Mouse (Mus musculus): ENCODE measurements around the gene Speer4c. TPM values are rescaled to one million over a fixed set of nuclear protein-coding genes. Genes with fewer than 3 reads are reported as not detected.
"Not testable (repeated sequence)": the region's sequence is repeated elsewhere in the genome, so short reads cannot be mapped to it uniquely, and the experiment has no call there.

Gene Speer4c
- total and polyA plus RNA-seq, 3 experiments = not detected

DNA sequence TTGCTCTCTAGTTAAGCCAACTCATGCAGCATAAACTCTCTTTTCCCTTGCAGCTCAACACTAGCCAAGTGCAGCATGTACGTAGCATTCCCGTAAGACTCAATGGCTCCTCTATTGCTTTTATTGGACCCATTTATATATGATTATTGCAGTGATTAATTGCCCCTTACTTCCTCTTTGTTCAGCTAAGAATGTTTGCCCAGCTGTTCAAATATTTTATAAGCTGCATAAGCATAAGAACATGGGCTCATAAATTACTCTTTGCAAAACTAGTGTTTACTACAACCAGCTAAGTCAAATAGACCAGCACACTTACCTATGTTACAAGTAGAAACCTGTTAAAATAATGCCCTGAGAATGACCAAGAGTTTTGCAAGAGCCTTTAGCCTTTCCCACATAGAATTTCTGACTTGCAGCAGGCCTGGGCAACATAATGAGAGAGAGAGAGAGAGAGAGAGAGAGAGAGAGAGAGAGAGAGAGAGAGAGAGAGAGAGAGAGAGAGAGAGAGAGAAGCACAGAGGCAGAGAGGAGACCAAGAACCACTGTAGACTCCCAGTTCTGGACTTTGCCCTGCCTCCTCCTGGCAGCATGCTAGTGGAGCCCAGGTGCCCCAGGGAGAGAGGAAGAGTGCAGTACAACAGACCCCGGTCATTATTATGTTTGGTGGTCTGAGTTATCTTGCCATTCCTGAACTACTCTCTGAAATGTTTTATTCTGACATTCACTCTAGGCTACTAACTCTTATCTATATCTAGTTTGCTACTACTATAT lies 20.2 kb upstream of the Speer4c start:
- in situ Hi-C loops (cut with MboI; ENCODE audit: low pct_ligation_motif_present, low pct_unique_long_range_greater_than_20kb, low sequenced_read_pairs) (no loop called here), dilution Hi-C loops (cut with MboI; ENCODE audit: extremely low pct_ligation_motif_present, extremely low pct_unique_long_range_greater_than_20kb, low sequenced_read_pairs) (no loop called here)
- no peak overlapping the region for H3K4me2 ChIP-seq (ENCODE audit: insufficient read depth, low read depth, poor library complexity, severe bottlenecking)
- DNase-seq (ENCODE audit: extremely low read depth) = no peak
- no peak overlapping the region for H3K27ac ChIP-seq (ENCODE audit: insufficient read depth, low read depth)
- H3K27me3 ChIP-seq (replicated peaks) = no peaks in the 10 kb centered on the region
- TF ChIP-seq UBTF (IDR thresholded peaks at IDR 0.05; ENCODE audit: low read depth, low read length) (no peak), CHD2 (IDR thresholded peaks at IDR 0.05; ENCODE audit: low read length) (no peak), ZMIZ1 (IDR thresholded peaks at IDR 0.05; ENCODE audit: low read depth, low read length) (no peak), RCOR1 (conservative IDR thresholded peaks at IDR 0.05; ENCODE audit: low read depth, low read length) (no peak), ZC3H11A (IDR thresholded peaks at IDR 0.05; ENCODE audit: low read depth, low read length) (no peak), MAFK (IDR thresholded peaks at IDR 0.05; ENCODE audit: insufficient replicate concordance, low read length) (no peak), NRF1 (IDR thresholded peaks at IDR 0.05; ENCODE audit: low read depth, low read length) (no peak), PAX5 (IDR thresholded peaks at IDR 0.05; ENCODE audit: low read length) (no peak)
- H3K36me3 ChIP-seq (replicated peaks in 1 of 2; ENCODE audit: control insufficient read depth in 1 of 2, insufficient read depth in 1 of 2, low read length in 1 of 2) = no peaks in the 10 kb centered on the region
- H3K4me1 ChIP-seq (ENCODE audit: control insufficient read depth in 1 of 2, insufficient read depth in 2 of 2) = no peaks in the 10 kb centered on the region
- H3K4me3 ChIP-seq (replicated peaks in 1 of 3; ENCODE audit: low read depth in 2 of 3, low read length in 2 of 3, poor library complexity in 1 of 3) = no peak overlapping the region
- H3K9me3 ChIP-seq (replicated peaks; ENCODE audit: low read length) = peaks cover 2% of the 10 kb centered on the region
- H3K9ac ChIP-seq (ENCODE audit: insufficient read depth, low read depth) = no peak overlapping the region
- no peaks in the 10 kb centered on the region for H3K79me2 ChIP-seq (replicated peaks; ENCODE audit: control insufficient read depth, extremely low read depth, insufficient read depth, poor library complexity, severe bottlenecking)

DNA sequence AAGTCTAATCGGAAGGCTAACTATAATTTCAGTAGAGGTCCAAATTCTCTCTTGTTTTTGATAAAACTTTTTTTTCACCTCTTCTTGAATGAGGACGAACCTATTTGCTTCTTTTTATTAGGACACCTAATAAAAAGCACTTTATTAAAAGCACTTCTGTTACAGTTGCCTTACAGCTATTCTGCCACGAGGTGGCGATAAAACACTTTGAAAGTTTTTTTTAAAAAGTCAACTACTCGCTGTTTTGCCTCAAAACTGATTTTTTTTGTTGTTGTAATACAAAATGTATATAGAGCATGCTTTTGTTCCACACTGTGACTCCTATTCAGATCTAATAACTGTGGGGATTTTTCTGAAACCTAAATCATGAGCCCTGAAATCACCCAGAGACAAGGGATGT lies 11.2 kb downstream of the Speer4c start:
- H3K27me3 ChIP-seq (replicated peaks); H3K4me1 ChIP-seq (ENCODE audit: control insufficient read depth in 1 of 2, insufficient read depth in 2 of 2); H3K4me2 ChIP-seq (ENCODE audit: insufficient read depth, low read depth, poor library complexity, severe bottlenecking); H3K9me3 ChIP-seq (replicated peaks; ENCODE audit: low read length); H3K79me2 ChIP-seq (replicated peaks; ENCODE audit: control insufficient read depth, extremely low read depth, insufficient read depth, poor library complexity, severe bottlenecking); dilution Hi-C loops (cut with MboI; ENCODE audit: extremely low pct_ligation_motif_present, extremely low pct_unique_long_range_greater_than_20kb, low sequenced_read_pairs); H3K4me3 ChIP-seq (replicated peaks in 1 of 3; ENCODE audit: low read depth in 2 of 3, low read length in 2 of 3, poor library complexity in 1 of 3); H3K27ac ChIP-seq (ENCODE audit: insufficient read depth, low read depth); H3K36me3 ChIP-seq (replicated peaks in 1 of 2; ENCODE audit: control insufficient read depth in 1 of 2, insufficient read depth in 1 of 2, low read length in 1 of 2); DNase-seq (ENCODE audit: extremely low read depth); H3K9ac ChIP-seq (ENCODE audit: insufficient read depth, low read depth); in situ Hi-C loops (cut with MboI; ENCODE audit: low pct_ligation_motif_present, low pct_unique_long_range_greater_than_20kb, low sequenced_read_pairs): not testable (repeated sequence)
- TF ChIP-seq ZNF384 (IDR thresholded peaks at IDR 0.05; ENCODE audit: low read depth, low read length) (peak; percentile 46), CTCF (conservative IDR thresholded peaks at IDR 0.05 in 1 of 2, IDR thresholded peaks at IDR 0.05 in 1 of 2; ENCODE audit: low read depth in 2 of 2, low read length in 2 of 2) (peak in 1 of 2 experiments; percentile 42; a peak in 2 of 4 replicates), RAD21 (IDR thresholded peaks at IDR 0.05; ENCODE audit: low read depth, low read length) (peak; percentile 34), SMC3 (IDR thresholded peaks at IDR 0.05; ENCODE audit: low read depth, low read length) (0 out of 2 replicates have a peak, but pooled peaks have one; percentile 6)

GRCm38 (mm10) chr5:15697719-15698118 lies 16.4 kb downstream of the Speer4c start:
- H3K4me3 ChIP-seq (replicated peaks in 1 of 3; ENCODE audit: low read depth in 2 of 3, low read length in 2 of 3, poor library complexity in 1 of 3); H3K36me3 ChIP-seq (replicated peaks in 1 of 2; ENCODE audit: control insufficient read depth in 1 of 2, insufficient read depth in 1 of 2, low read length in 1 of 2); H3K27ac ChIP-seq (ENCODE audit: insufficient read depth, low read depth); H3K4me1 ChIP-seq (ENCODE audit: control insufficient read depth in 1 of 2, insufficient read depth in 2 of 2); H3K9me3 ChIP-seq (replicated peaks; ENCODE audit: low read length); H3K27me3 ChIP-seq (replicated peaks); in situ Hi-C loops (cut with MboI; ENCODE audit: low pct_ligation_motif_present, low pct_unique_long_range_greater_than_20kb, low sequenced_read_pairs); dilution Hi-C loops (cut with MboI; ENCODE audit: extremely low pct_ligation_motif_present, extremely low pct_unique_long_range_greater_than_20kb, low sequenced_read_pairs); H3K9ac ChIP-seq (ENCODE audit: insufficient read depth, low read depth); H3K4me2 ChIP-seq (ENCODE audit: insufficient read depth, low read depth, poor library complexity, severe bottlenecking); H3K79me2 ChIP-seq (replicated peaks; ENCODE audit: control insufficient read depth, extremely low read depth, insufficient read depth, poor library complexity, severe bottlenecking); DNase-seq (ENCODE audit: extremely low read depth): not testable (repeated sequence)

DNA sequence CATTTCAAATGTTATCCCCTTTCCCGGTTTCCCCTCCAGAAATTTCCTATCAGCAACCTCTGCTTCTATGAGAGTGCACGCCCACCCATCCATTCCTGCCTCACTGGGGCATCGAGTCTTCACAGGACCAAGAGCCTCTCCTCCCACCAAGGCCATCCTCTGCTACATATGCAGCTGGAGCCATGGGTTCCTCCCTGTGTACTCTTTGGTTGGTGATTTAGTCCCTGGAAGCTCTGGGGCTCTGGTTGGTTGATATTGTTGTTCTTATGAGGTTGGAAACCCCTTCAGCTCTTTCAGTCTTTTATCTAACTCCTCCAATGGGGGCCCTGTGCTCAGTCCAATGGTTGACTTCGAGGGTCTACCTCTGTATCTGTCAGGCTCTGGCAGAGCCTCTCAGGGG lies 22.2 kb downstream of the Speer4c start:
- H3K4me1 ChIP-seq (ENCODE audit: control insufficient read depth in 1 of 2, insufficient read depth in 2 of 2); H3K27ac ChIP-seq (ENCODE audit: insufficient read depth, low read depth); H3K36me3 ChIP-seq (replicated peaks in 1 of 2; ENCODE audit: control insufficient read depth in 1 of 2, insufficient read depth in 1 of 2, low read length in 1 of 2); in situ Hi-C loops (cut with MboI; ENCODE audit: low pct_ligation_motif_present, low pct_unique_long_range_greater_than_20kb, low sequenced_read_pairs); H3K4me3 ChIP-seq (replicated peaks in 1 of 3; ENCODE audit: low read depth in 2 of 3, low read length in 2 of 3, poor library complexity in 1 of 3); dilution Hi-C loops (cut with MboI; ENCODE audit: extremely low pct_ligation_motif_present, extremely low pct_unique_long_range_greater_than_20kb, low sequenced_read_pairs); H3K4me2 ChIP-seq (ENCODE audit: insufficient read depth, low read depth, poor library complexity, severe bottlenecking); H3K27me3 ChIP-seq (replicated peaks); H3K9me3 ChIP-seq (replicated peaks; ENCODE audit: low read length); DNase-seq (ENCODE audit: extremely low read depth); H3K79me2 ChIP-seq (replicated peaks; ENCODE audit: control insufficient read depth, extremely low read depth, insufficient read depth, poor library complexity, severe bottlenecking); H3K9ac ChIP-seq (ENCODE audit: insufficient read depth, low read depth): not testable (repeated sequence)

- H3K9me3 ChIP-seq (replicated peaks; ENCODE audit: low read length); in situ Hi-C loops (cut with MboI; ENCODE audit: low pct_ligation_motif_present, low pct_unique_long_range_greater_than_20kb, low sequenced_read_pairs); H3K79me2 ChIP-seq (replicated peaks; ENCODE audit: control insufficient read depth, extremely low read depth, insufficient read depth, poor library complexity, severe bottlenecking); H3K9ac ChIP-seq (ENCODE audit: insufficient read depth, low read depth); H3K4me2 ChIP-seq (ENCODE audit: insufficient read depth, low read depth, poor library complexity, severe bottlenecking); dilution Hi-C loops (cut with MboI; ENCODE audit: extremely low pct_ligation_motif_present, extremely low pct_unique_long_range_greater_than_20kb, low sequenced_read_pairs); H3K27ac ChIP-seq (ENCODE audit: insufficient read depth, low read depth); H3K4me1 ChIP-seq (ENCODE audit: control insufficient read depth in 1 of 2, insufficient read depth in 2 of 2); H3K36me3 ChIP-seq (replicated peaks in 1 of 2; ENCODE audit: control insufficient read depth in 1 of 2, insufficient read depth in 1 of 2, low read length in 1 of 2); H3K27me3 ChIP-seq (replicated peaks); H3K4me3 ChIP-seq (replicated peaks in 1 of 3; ENCODE audit: low read depth in 2 of 3, low read length in 2 of 3, poor library complexity in 1 of 3); DNase-seq (ENCODE audit: extremely low read depth): not testable (repeated sequence)
Observed at GRCm38 (mm10) chr5:15690822-15691221, 23.2 kb downstream of the Speer4c start.
